Mouse (Mus musculus) neural tube, embryonic 12.5 days (tissue): ENCODE data around the gene Gm28308. TPM values are rescaled to one million over a fixed set of nuclear protein-coding genes. Genes with fewer than 3 reads are reported as not detected.
A peak's percentile ranks its signal among the peaks of the same experiment; 100 is the strongest.

Source experiments
- ATAC-seq: fragments of 200-750 bp; cut with Nextera tagmentation; 2 replicates; pipeline ENCODE4 v1.8.0; 2017; ENCODE audit warnings: low read depth, mild to moderate bottlenecking, moderate TSS enrichment, moderate library complexity; ENCODE audit not compliant: low FRiP score
- H3K27ac ChIP-seq: fragments of 300-500 bp; sonication (generic); 2 replicates; pipeline ENCODE4 v1.5.1; 2016
- H3K27me3 ChIP-seq: fragments of 300-500 bp; sonication (generic); replicated peaks from 2 replicates; pipeline ENCODE4 v1.6.1; 2016; ENCODE audit warnings: mild to moderate bottlenecking
- H3K36me3 ChIP-seq: fragments of 300-500 bp; sonication (generic); 2 replicates; pipeline ENCODE4 v1.6.1; 2016; ENCODE audit warnings: mild to moderate bottlenecking
- H3K4me1 ChIP-seq: fragments of 300-500 bp; sonication (generic); 2 replicates; pipeline ENCODE4 v1.6.1; 2016
- H3K4me2 ChIP-seq: fragments of 300-500 bp; sonication (generic); replicated peaks from 2 replicates; pipeline ENCODE4 v1.6.1; 2016; ENCODE audit warnings: mild to moderate bottlenecking
- H3K4me3 ChIP-seq: fragments of 300-500 bp; sonication (generic); 2 replicates; pipeline ENCODE4 v1.5.1; 2016
- H3K9ac ChIP-seq: fragments of 300-500 bp; sonication (generic); 2 replicates; pipeline ENCODE4 v1.6.1; 2016; ENCODE audit warnings: mild to moderate bottlenecking
- H3K9me3 ChIP-seq: fragments of 300-500 bp; sonication (generic); 2 replicates; pipeline ENCODE4 v1.6.1; 2016; ENCODE audit warnings: mild to moderate bottlenecking
- WGBS: fragments of 180-500 bp; shearing (Covaris S2); methylation state at CpG from one replicate; pipeline ENCODE4 v1.1.7; 2016; 5-methylcytosine and 5-hydroxymethylcytosine counted together
- polyA plus RNA-seq: library from polyadenylated mRNA; unstranded; fragments of >200 nt; fragmentation: Nextera tagmentation; extraction: Ambion mirVana; gene quantifications from 2 replicates; pipeline ENCODE4 v1.2.1, GENCODE M21; 2016

Gene Gm28308
- polyA plus RNA-seq, 1 experiment from 2014 or later, result not detected

GRCm38 (mm10) chr6:52171331-52171730 is 41.8 kb downstream of the Gm28308 start:
- Histone ChIP-seq H3K9ac (peak overlapping the region; percentile 99), H3K4me3 (no peak overlapping the region), H3K36me3 (peaks cover 21% of the 10 kb centered on the region), H3K27ac (peak overlapping the region; percentile 96), H3K27me3 (no peaks in the 10 kb centered on the region), H3K4me1 (peaks cover 84% of the 10 kb centered on the region), H3K4me2 (peak overlapping the region; percentile 99), H3K9me3 (no peaks in the 10 kb centered on the region)
- no peak for ATAC-seq
- WGBS, result 3% methylated on average over 4 of the region's 4 CpGs

DNA sequence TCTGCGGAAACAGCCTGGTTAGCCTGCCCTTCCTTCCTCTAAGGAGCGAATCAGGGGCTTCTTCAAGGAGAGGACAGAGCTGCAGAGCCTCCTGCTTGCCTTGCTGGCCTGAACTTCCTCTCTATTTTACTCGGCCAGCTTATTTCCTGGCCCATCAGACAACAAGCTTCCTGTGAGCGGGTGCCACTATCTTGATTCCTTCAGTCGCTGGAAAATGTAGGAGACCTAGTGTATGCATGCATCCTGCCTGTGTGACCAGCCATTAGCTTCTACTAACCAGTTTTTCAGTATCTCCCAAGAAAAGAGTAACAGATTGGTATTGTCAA is 42.3 kb downstream of the Gm28308 start:
- Histone ChIP-seq H3K4me3 (peak overlapping the region; percentile 31), H3K27ac (peak overlapping the region; percentile 96)

DNA sequence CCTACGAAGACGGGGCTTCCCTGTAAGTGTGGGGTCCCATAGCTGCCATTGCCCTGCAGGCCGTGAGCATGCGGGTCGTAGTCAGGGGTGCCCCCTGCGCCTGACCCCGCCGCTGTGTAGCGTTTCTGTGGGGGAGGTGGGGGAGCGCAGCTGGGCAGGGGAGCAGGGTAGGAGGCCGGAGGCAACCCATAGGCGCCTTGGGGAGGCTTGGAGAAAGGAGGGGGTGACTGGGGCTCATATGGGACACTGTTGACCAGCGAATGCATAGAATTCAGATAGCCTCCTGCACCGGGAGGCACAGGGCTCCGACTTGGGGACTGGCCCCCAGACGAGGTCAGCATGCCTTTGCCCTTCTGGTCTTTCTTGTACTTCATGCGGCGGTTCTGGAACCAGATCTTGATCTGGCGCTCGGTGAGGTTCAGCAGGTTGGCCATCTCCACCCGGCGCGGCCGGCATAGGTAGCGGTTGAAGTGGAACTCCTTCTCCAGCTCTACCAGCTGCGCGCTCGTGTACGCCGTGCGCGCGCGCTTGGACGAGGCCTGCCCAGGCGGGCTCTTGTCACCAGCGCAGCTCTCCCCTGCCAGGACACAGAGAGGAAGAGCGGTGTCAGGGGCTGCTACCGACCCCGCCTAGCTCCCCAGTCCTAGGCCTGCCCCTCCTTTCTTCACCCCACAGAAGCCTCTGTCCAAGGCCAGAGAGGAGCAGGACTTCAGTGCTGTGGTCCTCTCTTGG is 42.8 kb downstream of the Gm28308 start:
- H3K9me3 ChIP-seq, result no peaks in the 10 kb centered on the region
- ATAC-seq, result no peak
- peak overlapping the region; percentile 99 for H3K4me2 ChIP-seq
- peaks cover 21% of the 10 kb centered on the region for H3K36me3 ChIP-seq
- H3K9ac ChIP-seq, result peak overlapping the region; percentile 99
- peaks cover 83% of the 10 kb centered on the region for H3K4me1 ChIP-seq
- peak overlapping the region; percentile 96 for H3K27ac ChIP-seq
- H3K27me3 ChIP-seq, result no peaks in the 10 kb centered on the region
- 2% methylated on average over 40 of the region's 40 CpGs for WGBS
- peak overlapping the region; percentile 31 for H3K4me3 ChIP-seq

More for the DNA sequence above, 42.3 kb downstream of the Gm28308 start:
- peaks cover 82% of the 10 kb centered on the region for H3K4me1 ChIP-seq
- no peak for ATAC-seq
- 11% methylated on average over 5 of the region's 5 CpGs for WGBS
- peak overlapping the region; percentile 99 for H3K9ac ChIP-seq
- H3K36me3 ChIP-seq, result peaks cover 21% of the 10 kb centered on the region
- H3K27me3 ChIP-seq, result no peaks in the 10 kb centered on the region
- H3K4me2 ChIP-seq, result peak overlapping the region; percentile 99
- no peaks in the 10 kb centered on the region for H3K9me3 ChIP-seq

GRCm38 (mm10) chr6:52169499-52170165 is 43.5 kb downstream of the Gm28308 start:
- H3K27ac ChIP-seq, result peak overlapping the region; percentile 96
- peaks cover 21% of the 10 kb centered on the region for H3K36me3 ChIP-seq
- H3K4me2 ChIP-seq, result peak overlapping the region; percentile 99
- H3K9me3 ChIP-seq, result no peaks in the 10 kb centered on the region
- no peaks in the 10 kb centered on the region for H3K27me3 ChIP-seq
- peak overlapping the region; percentile 31 for H3K4me3 ChIP-seq
- WGBS, result 8% methylated on average over 16 of the region's 16 CpGs
- ATAC-seq, result no peak
- H3K4me1 ChIP-seq, result peaks cover 82% of the 10 kb centered on the region
- peak overlapping the region; percentile 99 for H3K9ac ChIP-seq

DNA sequence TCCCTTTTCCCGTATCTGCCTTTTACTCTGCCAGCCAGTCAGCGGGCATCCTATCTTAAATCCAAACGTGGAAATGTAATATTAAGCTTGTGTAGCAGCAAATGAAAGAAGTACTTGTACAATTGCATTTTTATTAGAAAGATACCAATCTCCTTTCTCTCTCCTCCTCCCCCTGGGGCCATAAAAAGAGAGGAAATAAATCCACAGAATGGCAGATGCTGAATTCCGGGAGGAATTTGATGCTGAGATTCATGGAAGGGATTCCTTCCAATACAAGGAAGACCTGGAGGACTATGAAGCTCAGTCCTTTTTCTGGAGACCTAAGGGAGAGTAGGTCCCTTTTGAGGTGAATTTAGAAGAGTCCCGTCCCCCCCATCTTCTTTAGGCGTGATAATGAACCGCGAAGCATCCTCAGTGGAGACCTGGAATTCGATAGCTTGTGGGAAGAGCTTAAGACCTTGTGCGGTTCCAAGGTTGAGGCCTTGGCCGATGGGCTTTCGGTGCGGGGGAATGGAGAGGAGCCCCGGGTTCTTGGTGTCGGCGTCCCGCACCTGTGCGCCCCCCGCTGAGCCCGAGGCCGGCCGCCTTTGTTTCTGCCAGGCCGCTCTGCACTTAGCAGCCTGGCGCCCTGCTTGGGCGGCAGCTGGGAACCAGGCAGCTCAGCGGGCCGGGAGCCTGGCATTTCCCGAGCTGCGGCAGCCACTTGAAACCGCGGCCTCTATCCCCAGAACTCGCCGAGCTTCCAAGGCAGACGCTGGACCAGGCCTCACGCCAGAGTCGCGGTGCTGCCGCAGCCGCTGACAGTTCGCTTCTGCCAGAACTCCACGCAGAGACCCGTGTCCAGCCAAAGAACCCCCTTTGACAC is 44.7 kb downstream of the Gm28308 start:
- Histone ChIP-seq H3K4me3 (peak overlapping the region; percentile 45), H3K9me3 (no peaks in the 10 kb centered on the region), H3K4me2 (peak overlapping the region; percentile 99), H3K9ac (peak overlapping the region; percentile 99), H3K27ac (peak overlapping the region; percentile 100), H3K36me3 (peaks cover 21% of the 10 kb centered on the region), H3K4me1 (peaks cover 85% of the 10 kb centered on the region), H3K27me3 (no peaks in the 10 kb centered on the region)
- no peak for ATAC-seq
- under 1% methylated on average over 42 of the region's 42 CpGs for WGBS

DNA sequence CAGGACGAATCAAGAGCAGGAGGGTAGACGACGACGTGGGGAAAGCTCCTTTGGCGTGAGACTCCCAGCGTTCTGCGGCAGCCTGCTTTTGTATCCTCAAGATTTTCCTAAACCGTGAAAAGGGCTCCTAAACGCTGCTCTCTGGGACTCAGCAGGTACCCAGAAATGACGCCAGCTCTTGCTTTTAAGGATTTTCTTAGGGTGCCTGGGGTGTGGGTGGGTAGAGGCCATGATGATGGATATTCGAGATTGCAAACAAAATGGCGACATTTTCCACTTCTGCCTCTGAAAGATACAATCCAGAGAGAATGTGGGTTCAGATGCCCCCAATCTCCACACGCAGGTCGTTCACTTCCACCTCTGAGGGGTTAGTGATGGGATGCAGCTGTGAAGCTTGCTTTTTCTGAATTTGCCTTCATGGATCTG is 45.4 kb downstream of the Gm28308 start:
- 3% methylated on average over 14 of the region's 14 CpGs for WGBS
- Histone ChIP-seq H3K27ac (peak overlapping the region; percentile 100), H3K4me2 (peak overlapping the region; percentile 99), H3K36me3 (peaks cover 23% of the 10 kb centered on the region), H3K9me3 (no peaks in the 10 kb centered on the region), H3K4me1 (peaks cover 80% of the 10 kb centered on the region), H3K27me3 (no peaks in the 10 kb centered on the region), H3K4me3 (peak overlapping the region; percentile 45), H3K9ac (peak overlapping the region; percentile 99)
- ATAC-seq, result no peak

DNA sequence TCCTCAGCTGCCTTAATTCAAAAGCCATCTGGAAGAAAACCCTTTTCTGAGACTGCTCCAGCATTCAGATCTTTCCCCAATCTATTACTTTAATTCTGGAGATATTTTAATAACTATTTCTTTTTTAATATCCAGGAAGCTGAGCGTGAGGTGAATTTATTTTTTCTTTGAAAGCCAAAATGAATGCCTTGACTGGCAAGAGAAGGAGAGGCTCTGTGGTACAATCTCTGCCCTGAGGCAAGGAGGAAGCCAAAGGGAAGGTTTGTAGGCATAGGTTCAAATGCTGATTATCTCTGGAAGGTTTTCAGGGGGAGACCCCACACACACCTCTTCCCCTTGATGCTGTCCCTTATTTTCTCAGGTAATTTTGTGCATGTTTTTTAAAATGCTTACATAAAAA is 46.0 kb downstream of the Gm28308 start:
- no peak for ATAC-seq
- Histone ChIP-seq H3K36me3 (peaks cover 22% of the 10 kb centered on the region), H3K27ac (peak overlapping the region; percentile 100), H3K9me3 (no peaks in the 10 kb centered on the region), H3K4me2 (peak overlapping the region; percentile 99), H3K27me3 (no peaks in the 10 kb centered on the region), H3K4me1 (peaks cover 77% of the 10 kb centered on the region), H3K9ac (peak overlapping the region; percentile 99), H3K4me3 (peak overlapping the region; percentile 45)
- 16% methylated on average over 1 of the region's 1 CpGs for WGBS

DNA sequence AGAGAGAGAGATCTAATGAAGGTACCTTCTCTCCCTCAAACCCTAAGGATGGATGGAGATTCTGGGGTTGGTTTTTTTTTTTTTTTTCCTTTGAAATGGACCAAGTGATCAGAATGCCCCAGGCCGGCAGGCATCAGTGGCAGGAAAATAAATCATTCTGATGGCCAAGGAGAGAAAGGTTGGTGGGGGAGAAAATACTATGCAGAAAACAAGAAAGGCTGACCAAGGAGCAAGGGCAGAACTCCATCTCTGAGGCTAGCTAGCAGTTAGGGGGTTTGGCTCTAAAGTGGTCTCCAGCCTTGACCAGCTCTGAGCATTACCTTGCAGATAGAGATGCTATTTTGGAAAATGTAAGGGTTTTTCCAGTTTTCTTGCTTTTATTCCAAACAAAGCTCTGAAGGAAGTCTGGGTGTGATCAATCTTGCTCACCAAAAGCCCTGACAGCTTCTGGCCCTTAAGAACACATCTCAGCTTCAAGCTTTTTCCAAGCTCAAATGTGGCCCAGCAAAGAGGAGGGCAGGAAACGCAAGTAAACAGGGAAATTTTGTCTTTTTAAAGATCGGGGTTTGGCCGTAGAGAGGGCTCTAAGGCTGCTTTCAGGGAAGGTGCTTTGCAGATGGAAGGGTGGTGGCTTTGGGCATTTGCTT is 46.6 kb downstream of the Gm28308 start:
- 3% methylated on average over 4 of the region's 4 CpGs for WGBS
- Histone ChIP-seq H3K4me3 (peak overlapping the region; percentile 74), H3K4me1 (peaks cover 70% of the 10 kb centered on the region), H3K4me2 (peak overlapping the region; percentile 99), H3K27ac (peak overlapping the region; percentile 100), H3K36me3 (peaks cover 17% of the 10 kb centered on the region), H3K27me3 (no peaks in the 10 kb centered on the region), H3K9me3 (no peaks in the 10 kb centered on the region), H3K9ac (peak overlapping the region; percentile 99)
- ATAC-seq, result no peak

- Histone ChIP-seq H3K4me2 (peak overlapping the region; percentile 99), H3K9me3 (no peaks in the 10 kb centered on the region), H3K9ac (peak overlapping the region; percentile 99), H3K4me1 (peaks cover 63% of the 10 kb centered on the region), H3K27me3 (no peaks in the 10 kb centered on the region), H3K36me3 (peaks cover 17% of the 10 kb centered on the region), H3K4me3 (peak overlapping the region; percentile 74), H3K27ac (peak overlapping the region; percentile 100)
- WGBS, result under 1% methylated on average over 28 of the region's 28 CpGs
- ATAC-seq, result no peak
Observed at GRCm38 (mm10) chr6:52165441-52166370, 47.4 kb downstream of the Gm28308 start.

DNA sequence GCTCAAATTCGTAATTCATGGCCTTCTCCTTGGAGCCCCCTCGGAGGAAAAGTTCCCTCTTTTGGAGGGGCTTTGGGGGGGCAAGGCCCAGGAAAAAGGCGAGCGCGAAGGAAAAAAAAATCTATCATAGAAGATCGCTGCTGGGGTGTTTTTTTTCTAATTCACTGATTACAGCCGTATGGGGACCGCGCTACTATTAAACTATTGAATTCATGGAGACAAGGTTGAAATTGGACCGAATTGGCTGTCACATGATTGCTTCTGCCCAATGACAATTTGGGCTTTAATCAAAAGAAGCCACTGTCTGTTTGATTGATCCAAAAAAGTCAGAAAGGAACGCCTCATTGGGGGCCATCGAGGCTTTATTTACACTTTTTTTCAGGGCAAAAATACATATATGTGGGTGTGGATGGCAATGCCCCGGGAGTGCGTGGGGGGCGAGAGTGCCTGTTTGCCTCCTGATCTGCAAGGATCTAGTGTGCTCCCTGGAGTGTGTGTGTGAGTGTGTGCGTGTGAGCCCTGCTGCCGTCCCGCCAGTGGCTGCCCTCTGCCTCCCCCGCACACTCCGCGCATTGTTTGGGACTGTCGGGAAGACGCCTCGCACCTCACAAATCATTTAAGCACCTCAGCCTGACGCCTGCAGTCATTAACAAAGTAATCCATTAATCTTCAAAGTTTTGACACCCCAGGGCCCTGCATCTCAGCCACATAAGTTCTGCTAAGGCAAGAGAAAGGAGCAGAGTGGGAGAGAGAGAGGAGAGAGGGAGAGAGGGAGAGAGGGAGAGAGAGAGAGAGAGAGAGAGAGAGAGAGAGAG is 48.3 kb downstream of the Gm28308 start, which contains the start of gene Hoxa2:
Gene Hoxa2, minus strand, starts transcription at position 206 of the 815 bp plus-strand sequence.
- peaks cover 9% of the 10 kb centered on the region for H3K36me3 ChIP-seq
- H3K27ac ChIP-seq, result peak within 1 kb of the TSS; percentile 100
- ATAC-seq, result peak; percentile 67
- peak within 1 kb of the TSS; percentile 99 for H3K4me2 ChIP-seq
- under 1% methylated on average over 25 of the region's 25 CpGs for WGBS
- peak within 1 kb of the TSS; percentile 74 for H3K4me3 ChIP-seq
- peak within 1 kb of the TSS; percentile 99 for H3K9ac ChIP-seq
- H3K27me3 ChIP-seq, result no peaks in the 10 kb centered on the region
- peaks cover 63% of the 10 kb centered on the region for H3K4me1 ChIP-seq
- H3K9me3 ChIP-seq, result no peaks in the 10 kb centered on the region
